Mouse (Mus musculus) hindbrain, postnatal 0 days (tissue): ENCODE data around the gene Klhdc7a. TPM values are rescaled to one million over a fixed set of nuclear protein-coding genes. Genes with fewer than 3 reads are reported as not detected.

Source experiments
- ATAC-seq: fragments of 200-750 bp; cut with Nextera tagmentation; 2 replicates; pipeline ENCODE4 v1.8.0; 2017; ENCODE audit warnings: mild to moderate bottlenecking, moderate TSS enrichment, moderate library complexity
- DNase-seq: peaks from one replicate; pipeline ENCODE4 v3.0.0-alpha.2; 2015; ENCODE audit warnings: low spot score
- H3K27ac ChIP-seq: fragments of 300-500 bp; sonication (generic); 2 replicates; pipeline ENCODE4 v1.5.1; 2014; ENCODE audit warnings: mild to moderate bottlenecking
- H3K27me3 ChIP-seq: fragments of 300-500 bp; sonication (generic); 2 replicates; pipeline ENCODE4 v1.6.1; 2014; ENCODE audit warnings: low read length, mixed read lengths; ENCODE audit not compliant: insufficient read depth
- H3K36me3 ChIP-seq: fragments of 300-500 bp; sonication (generic); 2 replicates; pipeline ENCODE4 v1.6.1; 2014; ENCODE audit warnings: low read length, mixed read lengths; ENCODE audit not compliant: insufficient read depth
- H3K4me1 ChIP-seq: fragments of 300-500 bp; sonication (generic); 2 replicates; pipeline ENCODE4 v1.6.1; 2014; ENCODE audit warnings: antibody characterized with exemption, low read length, mixed read lengths; ENCODE audit not compliant: insufficient read depth
- H3K4me2 ChIP-seq: fragments of 300-500 bp; sonication (generic); 2 replicates; pipeline ENCODE4 v1.6.1; 2014; ENCODE audit warnings: low read depth, mild to moderate bottlenecking, low read length, moderate library complexity, mixed read lengths
- H3K4me3 ChIP-seq: fragments of 300-500 bp; sonication (generic); 2 replicates; pipeline ENCODE4 v1.5.1; 2014; ENCODE audit warnings: low read length
- H3K9ac ChIP-seq: fragments of 300-500 bp; sonication (generic); replicated peaks from 2 replicates; pipeline ENCODE4 v1.6.1; 2014; ENCODE audit warnings: mild to moderate bottlenecking, low read length, moderate library complexity, mixed read lengths
- H3K9me3 ChIP-seq: fragments of 300-500 bp; sonication (generic); 2 replicates; pipeline ENCODE4 v1.6.1; 2016; ENCODE audit warnings: low read length, mixed read lengths
- CTCF ChIP-seq: IDR thresholded peaks from 2 replicates; pipeline ENCODE4 v1.5.1; 2016; ENCODE audit warnings: antibody characterized with exemption, control low read depth, low read depth
- WGBS: fragments of 180-500 bp; shearing (Covaris S2); extraction: QIAGEN DNeasy Blood & Tissue Kit; methylation state at CpG from one replicate; pipeline ENCODE4 v1.1.7; 2014; 5-methylcytosine and 5-hydroxymethylcytosine counted together
- microRNA counts: library from miRNA; unstranded; fragments of <30 nt; microRNA quantifications from one replicate; lab custom pipeline; 2015
- microRNA-seq, 2 experiments: library from miRNA; unstranded; fragments of <30 nt; microRNA quantifications; one replicate each; pipeline ENCODE4; 2016
- polyA plus RNA-seq: library from polyadenylated mRNA; unstranded; fragments of >200 nt; fragmentation: Nextera tagmentation; extraction: Ambion mirVana; gene quantifications from 2 replicates; pipeline ENCODE4 v1.2.1, GENCODE M21; 2015
- total RNA-seq: library from RNA; depleted of rRNA; stranded (reverse); fragments of >200 nt; gene quantifications from 2 replicates; pipeline ENCODE4 v1.2.3, GENCODE M21; 2014; rRNA removed

Gene Klhdc7a
- total and polyA plus RNA-seq, 2 experiments from 2014 or later = 0.58 to 1.6 TPM

- H3K27ac ChIP-seq = peak overlapping the region; percentile 76
- H3K4me2 ChIP-seq = peak overlapping the region; percentile 54
- peak; percentile 51; the same call in 1 of the 2 replicates for ATAC-seq
- 15% methylated on average over 34 of the region's 34 CpGs for WGBS
- H3K4me3 ChIP-seq = peak overlapping the region; percentile 19
- DNase-seq = peak; percentile 58
- no peaks in the 10 kb centered on the region for H3K36me3 ChIP-seq
- peaks cover 10% of the 10 kb centered on the region; the same call in 1 of the 2 replicates for H3K4me1 ChIP-seq
- H3K9me3 ChIP-seq = no peaks in the 10 kb centered on the region
- peak; percentile 72 for TF ChIP-seq CTCF
- peak overlapping the region; percentile 29; the same call in 1 of the 2 replicates for H3K9ac ChIP-seq
- no peaks in the 10 kb centered on the region for H3K27me3 ChIP-seq
Measured at GRCm38 (mm10) chr4:139925275-139926160, 42.3 kb downstream of the Klhdc7a start.

GRCm38 (mm10) chr4:139916731-139917130 lies 51.1 kb downstream of the Klhdc7a start:
- H3K9ac ChIP-seq = no peak overlapping the region
- peaks cover 9% of the 10 kb centered on the region for H3K4me1 ChIP-seq
- no peaks in the 10 kb centered on the region for H3K9me3 ChIP-seq
- no peak overlapping the region for H3K4me3 ChIP-seq
- no peaks in the 10 kb centered on the region for H3K27me3 ChIP-seq
- no peaks in the 10 kb centered on the region for H3K36me3 ChIP-seq
- no peak overlapping the region for H3K4me2 ChIP-seq
- 0 out of 2 replicates have a peak, but pooled peaks have one; percentile 12 for TF ChIP-seq CTCF
- 56% methylated on average over 7 of the region's 7 CpGs for WGBS
- ATAC-seq (no peak), DNase-seq (peak; percentile 53)
- H3K27ac ChIP-seq = no peak overlapping the region

MicroRNAs within 50 kb of the gene (microRNA counts, 519-probe panel; counts per million panel counts)
- not detected for microRNA mmu-miR-2139 (lab: Ali Mortazavi, UCI)

Small RNA genes lying within 50 kb of the gene (microRNA-seq; reads per million reads assigned to microRNA genes)
- gene Mir2139 = 0 reads per million in 2 experiments

Other genes with a start within 250 kb of the Klhdc7a start
- 2.6 and 3.6 TPM in 2 replicates for gene Pax7, start 134.5 kb downstream of the Klhdc7a start, total RNA-seq
- gene Pax7, start 134.5 kb downstream of the Klhdc7a start, polyA plus RNA-seq = 0.30 and 0.41 TPM in 2 replicates